Mouse (Mus musculus): Measurements from ENCODE around the gene Eya3. TPM values are rescaled to one million over a fixed set of nuclear protein-coding genes. Genes with fewer than 3 reads are reported as not detected.

Eya3 gene
- polyA plus RNA-seq, 1 experiment from 2014 or later = 25.4 TPM

GRCm38 (mm10) chr4:132653799-132654198, 15.0 kb downstream of the Eya3 start:
- no peak overlapping the region for H3K27ac ChIP-seq
- H3K9ac ChIP-seq = no peak overlapping the region
- no peak overlapping the region for H3K4me2 ChIP-seq (replicated peaks)
- H3K27me3 ChIP-seq (replicated peaks) = no peaks in the 10 kb centered on the region
- 0 out of 2 replicates have a peak, but pooled peaks cover 1% of the 10 kb centered on the region for H3K36me3 ChIP-seq
- H3K4me1 ChIP-seq (replicated peaks) = 0 out of 2 replicates have a peak, but pooled peaks cover 2% of the 10 kb centered on the region
- no peaks in the 10 kb centered on the region for H3K9me3 ChIP-seq
- WGBS = 56% methylated on average over 3 of the region's 3 CpGs
- ATAC-seq = no peak
- no peak overlapping the region for H3K4me3 ChIP-seq (replicated peaks)

GRCm38 (mm10) chr4:132655290-132655689, 16.5 kb downstream of the Eya3 start:
- H3K4me1 ChIP-seq (replicated peaks) = no peaks in the 10 kb centered on the region
- no peaks in the 10 kb centered on the region for H3K9me3 ChIP-seq
- no peaks in the 10 kb centered on the region for H3K27me3 ChIP-seq (replicated peaks)
- 66% methylated on average over 5 of the region's 5 CpGs for WGBS
- no peak overlapping the region for H3K9ac ChIP-seq
- H3K27ac ChIP-seq = no peak overlapping the region
- no peak overlapping the region for H3K4me3 ChIP-seq (replicated peaks)
- H3K4me2 ChIP-seq (replicated peaks) = no peak overlapping the region
- 0 out of 2 replicates have a peak, but pooled peaks cover 4% of the 10 kb centered on the region for H3K36me3 ChIP-seq
- no peak for ATAC-seq

GRCm38 (mm10) chr4:132659106-132659505, 20.3 kb downstream of the Eya3 start:
- Histone ChIP-seq H3K36me3 (0 out of 2 replicates have a peak, but pooled peaks cover 4% of the 10 kb centered on the region), H3K9ac (no peak overlapping the region), H3K27ac (no peak overlapping the region), H3K4me2 (replicated peaks) (no peak overlapping the region), H3K4me1 (replicated peaks) (no peaks in the 10 kb centered on the region), H3K27me3 (replicated peaks) (no peaks in the 10 kb centered on the region), H3K9me3 (no peaks in the 10 kb centered on the region), H3K4me3 (replicated peaks) (no peak overlapping the region)
- 81% methylated on average over 7 of the region's 7 CpGs for WGBS
- ATAC-seq = no peak

GRCm38 (mm10) chr4:132672697-132673096, 33.9 kb downstream of the Eya3 start:
- Histone ChIP-seq H3K27ac (no peak overlapping the region), H3K4me1 (replicated peaks) (no peaks in the 10 kb centered on the region), H3K27me3 (replicated peaks) (no peaks in the 10 kb centered on the region), H3K4me3 (replicated peaks) (no peak overlapping the region), H3K36me3 (peaks cover 14% of the 10 kb centered on the region), H3K9me3 (no peaks in the 10 kb centered on the region), H3K4me2 (replicated peaks) (no peak overlapping the region), H3K9ac (no peak overlapping the region)
- ATAC-seq = no peak
- WGBS = 94% methylated on average over 5 of the region's 5 CpGs

- Histone ChIP-seq H3K36me3 (0 out of 2 replicates have a peak, but pooled peaks cover 6% of the 10 kb centered on the region), H3K9ac (no peak overlapping the region), H3K4me2 (replicated peaks) (no peak overlapping the region), H3K4me1 (replicated peaks) (no peaks in the 10 kb centered on the region), H3K27ac (no peak overlapping the region), H3K27me3 (replicated peaks) (no peaks in the 10 kb centered on the region), H3K9me3 (no peaks in the 10 kb centered on the region), H3K4me3 (replicated peaks) (no peak overlapping the region)
- no peak for ATAC-seq
- WGBS = 73% methylated on average over 7 of the region's 7 CpGs
Measured at GRCm38 (mm10) chr4:132676771-132677539, 38.2 kb downstream of the Eya3 start.

GRCm38 (mm10) chr4:132689634-132690033, 50.8 kb downstream of the Eya3 start:
- Histone ChIP-seq H3K4me2 (replicated peaks) (no peak overlapping the region), H3K4me1 (replicated peaks) (no peaks in the 10 kb centered on the region), H3K27ac (no peak overlapping the region), H3K9ac (no peak overlapping the region), H3K4me3 (replicated peaks) (no peak overlapping the region), H3K36me3 (peaks cover 18% of the 10 kb centered on the region), H3K9me3 (no peaks in the 10 kb centered on the region), H3K27me3 (replicated peaks) (no peaks in the 10 kb centered on the region)
- WGBS = 85% methylated on average over 2 of the region's 2 CpGs
- no peak for ATAC-seq

GRCm38 (mm10) chr4:132693366-132693765, 54.6 kb downstream of the Eya3 start:
- no peaks in the 10 kb centered on the region for H3K27me3 ChIP-seq (replicated peaks)
- WGBS = 90% methylated on average over 3 of the region's 3 CpGs
- no peak overlapping the region for H3K9ac ChIP-seq
- H3K4me3 ChIP-seq (replicated peaks) = no peak overlapping the region
- no peaks in the 10 kb centered on the region for H3K4me1 ChIP-seq (replicated peaks)
- H3K9me3 ChIP-seq = no peaks in the 10 kb centered on the region
- H3K36me3 ChIP-seq = peaks cover 23% of the 10 kb centered on the region
- H3K27ac ChIP-seq = no peak overlapping the region
- H3K4me2 ChIP-seq (replicated peaks) = no peak overlapping the region
- no peak for ATAC-seq

- Histone ChIP-seq H3K27ac (no peak overlapping the region), H3K9me3 (no peaks in the 10 kb centered on the region), H3K27me3 (replicated peaks) (no peaks in the 10 kb centered on the region), H3K4me3 (replicated peaks) (no peak overlapping the region), H3K9ac (no peak overlapping the region), H3K4me2 (replicated peaks) (no peak overlapping the region), H3K36me3 (peaks cover 22% of the 10 kb centered on the region), H3K4me1 (replicated peaks) (no peaks in the 10 kb centered on the region)
- no peak for ATAC-seq
- 97% methylated on average over 5 of the region's 5 CpGs for WGBS
Measured at GRCm38 (mm10) chr4:132702076-132702475, 63.3 kb downstream of the Eya3 start.

GRCm38 (mm10) chr4:132706885-132707284, 68.1 kb downstream of the Eya3 start:
- Histone ChIP-seq H3K36me3 (peaks cover 40% of the 10 kb centered on the region), H3K27ac (no peak overlapping the region), H3K4me1 (replicated peaks) (no peaks in the 10 kb centered on the region), H3K4me2 (replicated peaks) (no peak overlapping the region), H3K4me3 (replicated peaks) (no peak overlapping the region), H3K27me3 (replicated peaks) (no peaks in the 10 kb centered on the region), H3K9ac (no peak overlapping the region), H3K9me3 (no peaks in the 10 kb centered on the region)
- ATAC-seq = no peak
- 97% methylated on average over 8 of the region's 8 CpGs for WGBS

GRCm38 (mm10) chr4:132713181-132713580, 74.4 kb downstream of the Eya3 start:
- no peaks in the 10 kb centered on the region for H3K9me3 ChIP-seq
- no peak overlapping the region for H3K27ac ChIP-seq
- no peaks in the 10 kb centered on the region for H3K27me3 ChIP-seq (replicated peaks)
- no peaks in the 10 kb centered on the region for H3K4me1 ChIP-seq (replicated peaks)
- H3K4me3 ChIP-seq (replicated peaks) = no peak overlapping the region
- peaks cover 29% of the 10 kb centered on the region for H3K36me3 ChIP-seq
- H3K4me2 ChIP-seq (replicated peaks) = no peak overlapping the region
- no peak overlapping the region for H3K9ac ChIP-seq
- whole genome bisulfite sequencing = 96% methylated on average over 7 of the region's 7 CpGs
- ATAC-seq = no peak

GRCm38 (mm10) chr4:132718251-132718650, 79.5 kb downstream of the Eya3 start:
- H3K4me1 ChIP-seq (replicated peaks) = no peaks in the 10 kb centered on the region
- no peak overlapping the region for H3K4me3 ChIP-seq (replicated peaks)
- no peaks in the 10 kb centered on the region for H3K9me3 ChIP-seq
- H3K9ac ChIP-seq = no peak overlapping the region
- H3K36me3 ChIP-seq = peaks cover 23% of the 10 kb centered on the region
- ATAC-seq = no peak
- H3K27ac ChIP-seq = no peak overlapping the region
- H3K4me2 ChIP-seq (replicated peaks) = no peak overlapping the region
- no peaks in the 10 kb centered on the region for H3K27me3 ChIP-seq (replicated peaks)
- 98% methylated on average over 1 of the region's 1 CpGs for WGBS

- Histone ChIP-seq H3K9me3 (no peaks in the 10 kb centered on the region), H3K4me1 (replicated peaks) (peaks cover 9% of the 10 kb centered on the region; the same call in 1 of the 2 replicates), H3K36me3 (no peaks in the 10 kb centered on the region), H3K4me2 (replicated peaks) (no peak overlapping the region), H3K9ac (no peak overlapping the region), H3K27ac (no peak overlapping the region), H3K27me3 (replicated peaks) (no peaks in the 10 kb centered on the region), H3K4me3 (replicated peaks) (no peak overlapping the region)
- ATAC-seq = no peak
- 85% methylated on average over 8 of the region's 8 CpGs for WGBS
Measured at GRCm38 (mm10) chr4:132728233-132728632, 89.4 kb downstream of the Eya3 start.

GRCm38 (mm10) chr4:132731616-132732015, 92.8 kb downstream of the Eya3 start:
- Histone ChIP-seq H3K4me2 (replicated peaks) (peak overlapping the region; percentile 93), H3K27me3 (replicated peaks) (no peaks in the 10 kb centered on the region), H3K9ac (peak overlapping the region; percentile 57), H3K9me3 (no peaks in the 10 kb centered on the region), H3K36me3 (no peaks in the 10 kb centered on the region), H3K4me1 (replicated peaks) (peaks cover 9% of the 10 kb centered on the region; the same call in 1 of the 2 replicates), H3K4me3 (replicated peaks) (peak overlapping the region; percentile 53), H3K27ac (no peak overlapping the region)
- ATAC-seq = no peak
- WGBS = 45% methylated on average over 12 of the region's 12 CpGs

Measured in intestine, embryonic 15.5 days (tissue).